Mouse (Mus musculus) kidney, embryonic 16.5 days (tissue): ENCODE measurements at regions not wholly inside any gene's neighbourhood (a gene's known extent, or its start where the extent isn't known, plus 50 kb on each side); places are given as distances from the start of the nearest gene placed in this dataset.
"Not testable (repeated sequence)": the region's sequence is repeated elsewhere in the genome, so short reads cannot be mapped to it uniquely, and the experiment has no call there.

Experiments
- ATAC-seq: fragments of 200-750 bp; cut with Nextera tagmentation; 2 replicates; pipeline ENCODE4 v1.8.0; 2017; ENCODE audit warnings: moderate TSS enrichment; ENCODE audit not compliant: low FRiP score, low TSS enrichment
- H3K27ac ChIP-seq: fragments of 300-500 bp; sonication (generic); 2 replicates; pipeline ENCODE4 v1.5.1; 2014; ENCODE audit warnings: low read length
- H3K27me3 ChIP-seq: fragments of 300-500 bp; sonication (generic); 2 replicates; pipeline ENCODE4 v1.6.1; 2014; ENCODE audit warnings: low read length, control low read depth, mixed read lengths; ENCODE audit not compliant: insufficient read depth
- H3K36me3 ChIP-seq: fragments of 300-500 bp; sonication (generic); 2 replicates; pipeline ENCODE4 v1.6.1; 2014; ENCODE audit warnings: low read length, control low read depth, mixed read lengths; ENCODE audit not compliant: insufficient read depth
- H3K4me1 ChIP-seq: fragments of 300-500 bp; sonication (generic); 2 replicates; pipeline ENCODE4 v1.6.1; 2014; ENCODE audit warnings: low read length, control low read depth, mixed read lengths; ENCODE audit not compliant: insufficient read depth
- H3K4me2 ChIP-seq: fragments of 300-500 bp; sonication (generic); replicated peaks from 2 replicates; pipeline ENCODE4 v1.6.1; 2014; ENCODE audit warnings: low read depth, low read length
- H3K4me3 ChIP-seq: fragments of 300-500 bp; sonication (generic); 2 replicates; pipeline ENCODE4 v1.5.1; 2014; ENCODE audit warnings: mild to moderate bottlenecking, low read length
- H3K9ac ChIP-seq: fragments of 300-500 bp; sonication (generic); replicated peaks from 2 replicates; pipeline ENCODE4 v1.6.1; 2014; ENCODE audit warnings: low read length
- H3K9me3 ChIP-seq: fragments of 300-500 bp; sonication (generic); 2 replicates; pipeline ENCODE4 v1.6.1; 2016; ENCODE audit warnings: low read length, control low read depth
- WGBS: fragments of 180-500 bp; shearing (Covaris S2); extraction: QIAGEN DNeasy Blood & Tissue Kit; methylation state at CpG from one replicate; pipeline ENCODE4 v1.1.7; 2014; 5-methylcytosine and 5-hydroxymethylcytosine counted together

DNA sequence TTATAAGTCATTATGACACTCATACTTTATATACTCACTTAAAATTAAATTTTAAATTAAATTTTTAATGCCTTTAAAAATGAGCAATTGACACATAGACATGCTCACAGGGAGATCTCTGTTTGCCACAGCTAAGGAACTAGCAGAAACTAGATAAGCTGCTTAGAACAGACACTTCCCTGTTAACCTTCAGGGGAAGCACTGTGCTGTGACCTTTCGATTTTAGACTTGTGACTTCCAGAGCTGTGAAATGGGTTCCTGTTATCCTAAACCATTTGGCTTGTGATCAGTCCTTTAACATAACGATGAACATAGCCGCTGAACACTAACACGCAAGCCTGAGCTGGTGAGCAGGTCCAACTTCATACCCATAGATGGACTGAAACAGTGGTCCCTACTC is 68.4 kb upstream of the Zcchc2 start:
- H3K27me3 ChIP-seq = no peaks in the 10 kb centered on the region
- WGBS = 85% methylated on average over 4 of the region's 4 CpGs
- no peak overlapping the region for H3K9ac ChIP-seq
- H3K4me2 ChIP-seq = no peak overlapping the region
- H3K4me3 ChIP-seq = no peak overlapping the region
- no peaks in the 10 kb centered on the region for H3K4me1 ChIP-seq
- H3K27ac ChIP-seq = no peak overlapping the region
- no peak for ATAC-seq
- H3K9me3 ChIP-seq = no peaks in the 10 kb centered on the region
- H3K36me3 ChIP-seq = no peaks in the 10 kb centered on the region

- Histone ChIP-seq H3K36me3 (no peaks in the 10 kb centered on the region), H3K9ac (no peak overlapping the region), H3K4me1 (no peaks in the 10 kb centered on the region), H3K4me3 (no peak overlapping the region), H3K9me3 (no peaks in the 10 kb centered on the region), H3K4me2 (no peak overlapping the region), H3K27ac (no peak overlapping the region), H3K27me3 (no peaks in the 10 kb centered on the region)
- ATAC-seq = no peak
Observed at GRCm38 (mm10) chr1:105922586-105922985, 67.6 kb upstream of the Zcchc2 start.

GRCm38 (mm10) chr1:105923001-105923400 is 67.2 kb upstream of the Zcchc2 start:
- 69% methylated on average over 3 of the region's 3 CpGs for WGBS
- ATAC-seq = no peak
- H3K36me3 ChIP-seq = no peaks in the 10 kb centered on the region
- no peak overlapping the region for H3K4me3 ChIP-seq
- no peak overlapping the region for H3K9ac ChIP-seq
- no peaks in the 10 kb centered on the region for H3K9me3 ChIP-seq
- no peak overlapping the region for H3K27ac ChIP-seq
- H3K4me2 ChIP-seq = no peak overlapping the region
- H3K27me3 ChIP-seq = no peaks in the 10 kb centered on the region
- H3K4me1 ChIP-seq = no peaks in the 10 kb centered on the region

- H3K9me3 ChIP-seq = no peaks in the 10 kb centered on the region
- ATAC-seq = no peak
- no peak overlapping the region for H3K27ac ChIP-seq
- H3K36me3 ChIP-seq = no peaks in the 10 kb centered on the region
- no peaks in the 10 kb centered on the region for H3K27me3 ChIP-seq
- H3K4me2 ChIP-seq = no peak overlapping the region
- no peak overlapping the region for H3K9ac ChIP-seq
- H3K4me3 ChIP-seq = no peak overlapping the region
- WGBS = 61% methylated on average over 3 of the region's 3 CpGs
- no peaks in the 10 kb centered on the region for H3K4me1 ChIP-seq
Observed at GRCm38 (mm10) chr1:105925617-105926370, 64.4 kb upstream of the Zcchc2 start.

DNA sequence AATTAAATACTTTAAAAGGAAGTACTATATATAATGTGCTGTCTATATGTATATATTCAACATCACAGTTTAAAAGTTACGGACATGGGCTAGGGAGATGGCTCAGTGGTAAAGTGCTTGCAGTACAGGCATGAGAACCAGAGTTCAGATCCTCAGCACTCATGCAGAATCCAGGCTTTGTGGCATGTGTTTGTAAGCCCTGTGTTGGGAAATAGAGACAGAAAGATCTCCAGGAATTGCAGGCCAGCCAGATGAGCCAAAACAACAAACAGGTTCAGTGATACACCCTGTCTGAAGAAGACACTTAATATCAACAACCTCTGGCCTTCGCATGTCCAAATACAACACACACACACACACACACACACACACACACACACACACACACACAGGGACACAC is 63.3 kb upstream of the Zcchc2 start:
- Histone ChIP-seq H3K9ac (no peak overlapping the region), H3K4me3 (no peak overlapping the region), H3K4me2 (no peak overlapping the region), H3K36me3 (no peaks in the 10 kb centered on the region), H3K9me3 (no peaks in the 10 kb centered on the region), H3K27ac (no peak overlapping the region), H3K27me3 (no peaks in the 10 kb centered on the region), H3K4me1 (no peaks in the 10 kb centered on the region)
- ATAC-seq = no peak
- WGBS = 90% methylated on average over 2 of the region's 2 CpGs

- no peak for ATAC-seq
- Histone ChIP-seq H3K9ac (no peak overlapping the region), H3K4me3 (no peak overlapping the region)
Observed at GRCm38 (mm10) chr1:105930841-105931240, 59.4 kb upstream of the Zcchc2 start.

GRCm38 (mm10) chr1:105934171-105934570 is 56.0 kb upstream of the Zcchc2 start:
- ATAC-seq, H3K4me1 ChIP-seq, H3K27me3 ChIP-seq, H3K9ac ChIP-seq, H3K4me3 ChIP-seq, H3K4me2 ChIP-seq, H3K27ac ChIP-seq, H3K9me3 ChIP-seq, H3K36me3 ChIP-seq: not testable (repeated sequence)
- WGBS = 98% methylated on average over 2 of the region's 2 CpGs

More at GRCm38 (mm10) chr1:105930841-105931240, 59.4 kb upstream of the Zcchc2 start:
- no peak overlapping the region for H3K27ac ChIP-seq
- no peak overlapping the region for H3K4me2 ChIP-seq
- H3K9me3 ChIP-seq = no peaks in the 10 kb centered on the region
- no peaks in the 10 kb centered on the region for H3K27me3 ChIP-seq
- no peaks in the 10 kb centered on the region for H3K36me3 ChIP-seq
- H3K4me1 ChIP-seq = no peaks in the 10 kb centered on the region
